Mouse (Mus musculus): ENCODE results near the gene Sox30.

GRCm38 (mm10) chr11:45943891-45944642, 36.0 kb upstream of the Sox30 start:
- no peak for TF ChIP-seq CTCF (IDR thresholded peaks at IDR 0.05; ENCODE audit: insufficient read depth, low read depth, low read length)
- no peak for TF ChIP-seq POLR2A (IDR thresholded peaks at IDR 0.05; ENCODE audit: insufficient read depth, low read depth, low read length)
